Mouse (Mus musculus) C3H10T1/2 (cell line): ENCODE data around the gene Gm13289. TPM values are rescaled to one million over a fixed set of nuclear protein-coding genes. Genes with fewer than 3 reads are reported as not detected.

Experiments used
- polyA plus RNA-seq, 2 experiments: library from polyadenylated mRNA; unstranded; fragments of >200 nt; fragmentation: generic; extraction: Trizol; gene quantifications; one replicate each; pipeline ENCODE4 v1.2.1; 2012; ENCODE audit warnings: missing spikeins in 2 of 2

Gm13289 gene
- polyA plus RNA-seq = not detected

GRCm38 (mm10) chr4:88776622-88777021 is at the start of gene Gm13289:
TSS of gene Gm13289 (plus strand) at chr4:88776922.

DNA sequence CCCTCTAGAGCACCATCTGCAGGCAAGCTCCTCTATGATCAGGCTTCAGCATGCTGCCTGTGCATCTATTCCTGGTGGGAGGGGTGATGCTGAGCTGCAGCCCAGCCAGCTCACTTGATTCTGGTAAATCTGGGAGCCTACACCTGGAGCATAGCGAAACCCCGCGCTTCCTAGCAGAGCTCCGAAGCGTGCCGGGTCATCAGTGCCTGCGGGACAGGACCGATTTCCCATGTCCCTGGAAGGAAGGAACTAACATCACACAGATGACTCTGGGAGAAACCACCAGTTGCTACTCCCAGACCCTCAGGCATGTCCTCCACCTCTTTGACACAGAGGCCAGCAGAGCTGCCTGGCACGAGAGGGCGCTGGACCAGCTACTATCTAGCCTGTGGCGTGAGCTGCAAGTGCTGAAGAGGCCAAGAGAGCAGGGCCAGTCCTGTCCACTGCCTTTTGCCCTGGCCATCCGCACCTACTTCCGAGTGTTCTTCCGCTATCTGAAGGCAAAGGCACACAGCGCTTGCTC is 21.8 kb upstream of the Gm13289 start, which contains the start of gene Gm13271:
Gene Gm13271 (plus strand): TSS at position 51 of the 523 bp plus-strand sequence.

DNA sequence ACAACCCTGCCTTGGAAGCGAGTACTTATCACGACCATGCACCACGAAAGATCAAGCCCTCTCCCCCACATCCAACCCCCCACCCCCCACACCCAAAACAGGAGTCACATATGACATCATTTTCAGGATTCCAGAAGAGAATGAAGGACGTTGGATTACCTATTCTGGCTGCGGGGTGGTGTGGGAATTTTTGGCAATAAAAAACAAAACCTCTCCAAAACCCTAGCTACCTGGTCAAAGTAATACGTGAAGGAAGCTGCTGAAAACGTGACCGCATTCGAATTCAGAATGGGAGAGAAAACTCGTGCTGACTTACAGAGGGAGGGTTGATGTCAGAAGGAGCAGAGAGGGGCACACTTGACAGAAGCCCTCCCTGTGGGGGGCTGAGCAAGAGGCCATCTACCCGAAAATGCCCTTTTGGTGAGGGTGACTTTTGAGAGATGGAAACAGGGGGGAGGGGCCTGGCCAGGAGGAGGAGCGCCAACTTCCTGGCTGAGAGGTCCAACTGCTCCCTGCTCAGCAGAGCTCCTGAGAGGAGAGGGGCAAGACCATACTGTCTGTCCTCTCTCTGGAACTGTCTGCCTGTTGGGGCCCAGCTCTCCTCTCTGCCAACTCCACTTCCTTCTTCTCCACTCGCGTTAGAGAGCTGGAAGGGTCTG is 17.0 kb upstream of the Gm13289 start, which contains the start of gene Gm13283:
Gene Gm13283 (plus strand): TSS at position 510 of the 659 bp plus-strand sequence.

GRCm38 (mm10) chr4:88773534-88773933 is 3.2 kb upstream of the Gm13289 start, which contains the start of gene Gm13290:
TSS of gene Gm13290 (plus strand) at chr4:88773834.

DNA sequence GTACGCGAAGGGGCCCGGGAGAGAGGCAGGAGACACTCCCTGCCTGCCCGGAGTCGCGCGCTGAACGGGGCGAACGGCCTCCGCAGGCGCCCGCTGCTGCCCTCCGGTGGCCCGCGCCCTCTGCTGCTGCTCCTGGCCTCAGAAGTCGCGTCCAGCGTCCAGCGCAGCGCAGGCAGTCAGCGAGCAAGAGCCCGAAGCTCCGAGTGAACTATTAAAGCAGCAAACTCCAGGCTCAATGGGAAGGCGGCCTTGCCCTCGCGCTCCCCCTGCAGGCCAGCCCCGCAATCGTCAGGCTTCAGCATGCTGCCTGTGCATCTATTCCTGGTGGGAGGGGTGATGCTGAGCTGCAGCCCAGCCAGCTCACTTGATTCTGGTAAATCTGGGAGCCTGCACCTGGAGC is 2.8 kb downstream of the Gm13289 start, which contains the start of gene Gm13272:
Gene Gm13272 (plus strand): TSS at position 301 of the 400 bp plus-strand sequence.

DNA sequence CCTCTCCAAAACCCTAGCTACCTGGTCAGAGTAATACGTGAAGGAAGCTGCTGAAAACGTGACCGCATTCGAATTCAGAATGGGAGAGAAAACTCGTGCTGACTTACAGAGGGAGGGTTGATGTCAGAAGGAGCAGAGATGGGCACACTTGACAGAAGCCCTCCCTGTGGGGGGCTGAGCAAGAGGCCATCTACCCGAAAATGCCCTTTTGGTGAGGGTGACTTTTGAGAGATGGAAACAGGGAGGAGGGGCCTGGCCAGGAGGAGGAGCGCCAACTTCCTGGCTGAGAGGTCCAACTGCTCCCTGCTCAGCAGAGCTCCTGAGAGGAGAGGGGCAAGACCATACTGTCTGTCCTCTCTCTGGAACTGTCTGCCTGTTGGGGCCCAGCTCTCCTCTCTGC is 5.1 kb downstream of the Gm13289 start, which contains the start of gene Ifnz:
Gene Ifnz (plus strand): TSS at position 301 of the 400 bp plus-strand sequence.

DNA sequence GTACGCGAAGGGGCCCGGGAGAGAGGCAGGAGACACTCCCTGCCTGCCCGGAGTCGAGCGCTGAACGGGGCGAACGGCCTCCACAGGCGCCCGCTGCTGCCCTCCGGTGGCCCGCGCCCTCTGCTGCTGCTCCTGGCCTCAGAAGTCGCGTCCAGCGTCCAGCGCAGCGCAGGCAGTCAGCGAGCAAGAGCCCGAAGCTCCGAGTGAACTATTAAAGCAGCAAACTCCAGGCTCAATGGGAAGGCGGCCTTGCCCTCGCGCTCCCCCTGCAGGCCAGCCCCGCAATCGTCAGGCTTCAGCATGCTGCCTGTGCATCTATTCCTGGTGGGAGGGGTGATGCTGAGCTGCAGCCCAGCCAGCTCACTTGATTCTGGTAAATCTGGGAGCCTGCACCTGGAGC is 8.7 kb downstream of the Gm13289 start, which contains the start of gene Gm13276:
Gene Gm13276 (plus strand): TSS at position 301 of the 400 bp plus-strand sequence.

DNA sequence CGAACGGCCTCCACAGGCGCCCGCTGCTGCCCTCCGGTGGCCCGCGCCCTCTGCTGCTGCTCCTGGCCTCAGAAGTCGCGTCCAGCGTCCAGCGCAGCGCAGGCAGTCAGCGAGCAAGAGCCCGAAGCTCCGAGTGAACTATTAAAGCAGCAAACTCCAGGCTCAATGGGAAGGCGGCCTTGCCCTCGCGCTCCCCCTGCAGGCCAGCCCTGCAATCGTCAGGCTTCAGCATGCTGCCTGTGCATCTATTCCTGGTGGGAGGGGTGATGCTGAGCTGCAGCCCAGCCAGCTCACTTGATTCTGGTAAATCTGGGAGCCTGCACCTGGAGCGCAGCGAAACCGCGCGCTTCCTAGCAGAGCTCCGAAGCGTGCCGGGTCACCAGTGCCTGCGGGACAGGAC is 11.7 kb downstream of the Gm13289 start, which contains the start of gene Gm13277:
Gene Gm13277 (plus strand): TSS at position 231 of the 400 bp plus-strand sequence.

GRCm38 (mm10) chr4:88791250-88791649 is 14.5 kb downstream of the Gm13289 start, which contains the start of gene Gm13278:
TSS of gene Gm13278 (plus strand) at chr4:88791550.

DNA sequence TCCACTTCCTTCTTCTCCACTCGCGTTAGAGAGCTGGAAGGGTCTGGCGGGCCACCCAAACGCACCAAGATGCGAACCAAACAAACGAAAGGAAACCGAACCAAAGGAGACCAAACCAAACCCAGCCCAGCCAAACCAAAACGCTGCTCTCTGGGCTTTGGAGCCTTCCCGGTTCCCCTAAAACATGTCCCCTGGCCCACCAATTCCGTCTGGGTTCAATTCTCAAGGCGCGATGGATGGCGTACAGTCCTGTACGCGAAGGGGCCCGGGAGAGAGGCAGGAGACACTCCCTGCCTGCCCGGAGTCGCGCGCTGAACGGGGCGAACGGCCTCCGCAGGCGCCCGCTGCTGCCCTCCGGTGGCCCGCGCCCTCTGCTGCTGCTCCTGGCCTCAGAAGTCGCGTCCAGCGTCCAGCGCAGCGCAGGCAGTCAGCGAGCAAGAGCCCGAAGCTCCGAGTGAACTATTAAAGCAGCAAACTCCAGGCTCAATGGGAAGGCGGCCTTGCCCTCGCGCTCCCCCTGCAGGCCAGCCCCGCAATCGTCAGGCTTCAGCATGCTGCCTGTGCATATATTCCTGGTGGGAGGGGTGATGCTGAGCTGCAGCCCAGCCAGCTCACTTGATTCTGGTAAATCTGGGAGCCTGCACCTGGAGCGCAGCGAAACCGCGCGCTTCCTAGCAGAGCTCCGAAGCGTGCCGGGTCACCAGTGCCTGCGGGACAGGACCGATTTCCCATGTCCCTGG is 17.4 kb downstream of the Gm13289 start, which contains the start of gene Gm13275:
Gene Gm13275 (plus strand): TSS at position 552 of the 740 bp plus-strand sequence.

DNA sequence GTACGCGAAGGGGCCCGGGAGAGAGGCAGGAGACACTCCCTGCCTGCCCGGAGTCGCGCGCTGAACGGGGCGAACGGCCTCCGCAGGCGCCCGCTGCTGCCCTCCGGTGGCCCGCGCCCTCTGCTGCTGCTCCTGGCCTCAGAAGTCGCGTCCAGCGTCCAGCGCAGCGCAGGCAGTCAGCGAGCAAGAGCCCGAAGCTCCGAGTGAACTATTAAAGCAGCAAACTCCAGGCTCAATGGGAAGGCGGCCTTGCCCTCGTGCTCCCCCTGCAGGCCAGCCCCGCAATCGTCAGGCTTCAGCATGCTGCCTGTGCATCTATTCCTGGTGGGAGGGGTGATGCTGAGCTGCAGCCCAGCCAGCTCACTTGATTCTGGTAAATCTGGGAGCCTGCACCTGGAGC is 20.4 kb downstream of the Gm13289 start, which contains the start of gene Gm13279:
Gene Gm13279 (plus strand): TSS at position 301 of the 400 bp plus-strand sequence.

DNA sequence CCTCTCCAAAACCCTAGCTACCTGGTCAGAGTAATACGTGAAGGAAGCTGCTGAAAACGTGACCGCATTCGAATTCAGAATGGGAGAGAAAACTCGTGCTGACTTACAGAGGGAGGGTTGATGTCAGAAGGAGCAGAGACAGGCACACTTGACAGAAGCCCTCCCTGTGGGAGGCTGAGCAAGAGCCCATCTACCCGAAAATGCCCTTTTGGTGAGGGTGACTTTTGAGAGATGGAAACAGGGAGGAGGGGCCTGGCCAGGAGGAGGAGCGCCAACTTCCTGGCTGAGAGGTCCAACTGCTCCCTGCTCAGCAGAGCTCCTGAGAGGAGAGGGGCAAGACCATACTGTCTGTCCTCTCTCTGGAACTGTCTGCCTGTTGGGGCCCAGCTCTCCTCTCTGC is 22.6 kb downstream of the Gm13289 start, which contains the start of gene Gm13285:
Gene Gm13285 (plus strand): TSS at position 301 of the 400 bp plus-strand sequence.

DNA sequence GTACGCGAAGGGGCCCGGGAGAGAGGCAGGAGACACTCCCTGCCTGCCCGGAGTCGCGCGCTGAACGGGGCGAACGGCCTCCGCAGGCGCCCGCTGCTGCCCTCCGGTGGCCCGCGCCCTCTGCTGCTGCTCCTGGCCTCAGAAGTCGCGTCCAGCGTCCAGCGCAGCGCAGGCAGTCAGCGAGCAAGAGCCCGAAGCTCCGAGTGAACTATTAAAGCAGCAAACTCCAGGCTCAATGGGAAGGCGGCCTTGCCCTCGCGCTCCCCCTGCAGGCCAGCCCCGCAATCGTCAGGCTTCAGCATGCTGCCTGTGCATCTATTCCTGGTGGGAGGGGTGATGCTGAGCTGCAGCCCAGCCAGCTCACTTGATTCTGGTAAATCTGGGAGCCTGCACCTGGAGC is 26.2 kb downstream of the Gm13289 start, which contains the start of gene Gm13287:
Gene Gm13287 (plus strand): TSS at position 301 of the 400 bp plus-strand sequence.

DNA sequence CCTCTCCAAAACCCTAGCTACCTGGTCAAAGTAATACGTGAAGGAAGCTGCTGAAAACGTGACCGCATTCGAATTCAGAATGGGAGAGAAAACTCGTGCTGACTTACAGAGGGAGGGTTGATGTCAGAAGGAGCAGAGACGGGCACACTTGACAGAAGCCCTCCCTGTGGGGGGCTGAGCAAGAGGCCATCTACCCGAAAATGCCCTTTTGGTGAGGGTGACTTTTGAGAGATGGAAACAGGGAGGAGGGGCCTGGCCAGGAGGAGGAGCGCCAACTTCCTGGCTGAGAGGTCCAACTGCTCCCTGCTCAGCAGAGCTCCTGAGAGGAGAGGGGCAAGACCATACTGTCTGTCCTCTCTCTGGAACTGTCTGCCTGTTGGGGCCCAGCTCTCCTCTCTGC is 28.5 kb downstream of the Gm13289 start, which contains the start of gene Gm13288:
Gene Gm13288 (plus strand): TSS at position 301 of the 400 bp plus-strand sequence.

GRCm38 (mm10) chr4:88815928-88816327 is 39.2 kb downstream of the Gm13289 start, which contains the start of gene Ifna7:
TSS of gene Ifna7 (plus strand) at chr4:88816228.

DNA sequence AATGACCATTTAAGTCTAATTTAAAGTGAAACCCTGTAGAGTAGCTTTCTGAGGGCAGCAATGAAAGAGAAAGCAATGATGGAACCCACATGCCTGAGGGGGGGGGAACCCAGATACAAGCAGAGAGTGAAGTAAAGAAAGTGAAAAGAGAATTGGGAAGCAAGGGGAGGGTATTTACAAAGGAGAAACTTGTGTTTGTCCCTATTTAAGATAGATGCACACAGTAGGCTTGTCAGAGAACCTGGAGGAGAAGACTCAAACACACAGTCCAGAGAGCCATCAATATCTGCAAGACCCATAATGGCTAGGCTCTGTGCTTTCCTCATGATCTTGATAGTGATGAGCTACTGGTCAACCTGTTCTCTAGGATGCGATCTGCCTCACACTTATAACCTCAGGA is 42.9 kb downstream of the Gm13289 start, which contains the start of gene Ifna11:
Gene Ifna11 (plus strand): TSS at position 301 of the 400 bp plus-strand sequence.

Other genes with a start within 250 kb of the Gm13289 start
- gene Ifna15, start 218.7 kb upstream of the Gm13289 start, polyA plus RNA-seq = not detected
- gene Ifna14, start 205.1 kb upstream of the Gm13289 start, polyA plus RNA-seq = not detected
- gene Ifna9, start 184.5 kb upstream of the Gm13289 start, polyA plus RNA-seq = not detected
- not detected for gene Ifna12, start 173.5 kb upstream of the Gm13289 start, polyA plus RNA-seq
- gene C87499, start 142.5 kb upstream of the Gm13289 start, polyA plus RNA-seq = not detected
- not detected for gene Ifna13, start 132.5 kb upstream of the Gm13289 start, polyA plus RNA-seq
- gene Ifna16, start 100.0 kb upstream of the Gm13289 start, polyA plus RNA-seq = not detected
- not detected for gene Ifna2, start 93.0 kb upstream of the Gm13289 start, polyA plus RNA-seq
- gene Ifnab, start 85.6 kb upstream of the Gm13289 start, polyA plus RNA-seq = under 1 TPM in 1 of 2 experiments, not detected in 1; 0.05 TPM
- 1 to 10 TPM in 1 of 2 experiments, under 1 TPM in 1; 0.08 to 1.1 TPM for gene Gm26566, start 55.1 kb upstream of the Gm13289 start, polyA plus RNA-seq
- gene Klhl9, start 54.5 kb upstream of the Gm13289 start, polyA plus RNA-seq = 10 to 100 TPM in 1 of 2 experiments, 1 to 10 TPM in 1; 1.1 to 12.5 TPM
- gene Gm13271, start 22.1 kb upstream of the Gm13289 start, polyA plus RNA-seq = not detected
- gene Gm13283, start 16.8 kb upstream of the Gm13289 start, polyA plus RNA-seq = not detected
- 1 to 10 TPM; 1.2 to 3.1 TPM for gene Gm13290, start 3.1 kb upstream of the Gm13289 start, polyA plus RNA-seq
- gene Gm13272, start 2.9 kb downstream of the Gm13289 start, polyA plus RNA-seq = under 1 TPM; 0.21 to 0.38 TPM
- not detected for gene Ifnz, start 5.2 kb downstream of the Gm13289 start, polyA plus RNA-seq
- gene Gm13276, start 8.8 kb downstream of the Gm13289 start, polyA plus RNA-seq = 1 to 10 TPM in 1 of 2 experiments, under 1 TPM in 1; 0.42 to 1.7 TPM
- not detected for gene Gm13277, start 11.7 kb downstream of the Gm13289 start, polyA plus RNA-seq
- gene Gm13278, start 14.6 kb downstream of the Gm13289 start, polyA plus RNA-seq = not detected
- gene Gm13275, start 17.6 kb downstream of the Gm13289 start, polyA plus RNA-seq = 1 to 10 TPM in 1 of 2 experiments, under 1 TPM in 1; 0.14 to 1.1 TPM
- gene Gm13279, start 20.5 kb downstream of the Gm13289 start, polyA plus RNA-seq = not detected
- gene Gm13285, start 22.7 kb downstream of the Gm13289 start, polyA plus RNA-seq = not detected
- gene Gm13287, start 26.3 kb downstream of the Gm13289 start, polyA plus RNA-seq = 1 to 10 TPM in 1 of 2 experiments, under 1 TPM in 1; 0.14 to 1.1 TPM
- under 1 TPM; 0.05 to 0.50 TPM for gene Gm13288, start 28.6 kb downstream of the Gm13289 start, polyA plus RNA-seq
- gene Ifna7, start 39.3 kb downstream of the Gm13289 start, polyA plus RNA-seq = not detected
- not detected for gene Ifna11, start 43.0 kb downstream of the Gm13289 start, polyA plus RNA-seq
- not detected for gene Ifna6, start 50.5 kb downstream of the Gm13289 start, polyA plus RNA-seq
- not detected for gene Ifna5, start 58.6 kb downstream of the Gm13289 start, polyA plus RNA-seq
- not detected for gene Ifna4, start 64.9 kb downstream of the Gm13289 start, polyA plus RNA-seq
- gene Ifna1, start 73.2 kb downstream of the Gm13289 start, polyA plus RNA-seq = not detected
- gene Ifne, start 103.3 kb downstream of the Gm13289 start, polyA plus RNA-seq = under 1 TPM in 1 of 2 experiments, not detected in 1; 0.08 TPM